Mouse (Mus musculus): Measurements from ENCODE around the gene Ripply3.

- TF ChIP-seq CTCF (IDR thresholded peaks at IDR 0.05; ENCODE audit: extremely low read depth, insufficient read depth, low read length) = 0 out of 2 replicates have a peak, but pooled peaks have one; percentile 11
- TF ChIP-seq POLR2A (IDR thresholded peaks at IDR 0.05; ENCODE audit: extremely low read depth, insufficient read depth, low read length) = no peak
Observed at GRCm38 (mm10) chr16:94301696-94302095, 26.5 kb upstream of the Ripply3 start.
